In genomic region chr2:9985979-9986447, GRCm38 (mm10) we compare ENCODE assay signal across 10 mouse cellular contexts.
DNase-seq lines count a peak whose midpoint lies in the region; ATAC-seq and TF ChIP-seq lines count a peak whose summit lies in the region.
"Had no signal": no experiment of that assay in that cellular context is flagged by ENCODE, and none has a peak within 500 bp of the region (broad histone marks: within the 10 kb centered on the region; RNA-seq: fewer than 3 reads in every experiment).

No protein-coding gene starts in this region.

- 10% methylated on average over 6 of the region's 6 CpGs for WGBS in forebrain, embryonic 13.5 days
- 26% methylated on average over 6 of the region's 6 CpGs for WGBS in liver, embryonic 13.5 days (ENCODE audit: insufficient replicate concordance)

- no peaks in the 10 kb centered on the region for H3K27me3 ChIP-seq in forebrain, embryonic 13.5 days
- no peaks in the 10 kb centered on the region for H3K27me3 ChIP-seq in liver, embryonic 13.5 days

- H3K27ac ChIP-seq in forebrain, embryonic 13.5 days = no peak overlapping the region
- no peak overlapping the region for H3K27ac ChIP-seq in liver, embryonic 13.5 days
- H3K27ac ChIP-seq in layer of hippocampus, adult 2 months = no peak overlapping the region

- peaks cover 8% of the 10 kb centered on the region for H3K4me1 ChIP-seq in forebrain, embryonic 13.5 days
- H3K4me1 ChIP-seq in liver, embryonic 13.5 days (replicated peaks) = peaks cover 10% of the 10 kb centered on the region

- H3K4me2 ChIP-seq in forebrain, embryonic 13.5 days = no peak overlapping the region
- 0 out of 2 replicates have a peak overlapping the region, but pooled peaks have one; percentile 8 for H3K4me2 ChIP-seq in liver, embryonic 13.5 days

- peak; percentile 48; the same call in 1 of the 2 replicates for ATAC-seq in forebrain, embryonic 13.5 days
- peak; percentile 58; the same call in 1 of the 2 replicates for ATAC-seq in liver, embryonic 13.5 days (ENCODE audit: low read depth)

- H3K36me3 ChIP-seq in forebrain, embryonic 13.5 days (ENCODE audit: poor library complexity, severe bottlenecking) = no peaks in the 10 kb centered on the region
- no peaks in the 10 kb centered on the region for H3K36me3 ChIP-seq in liver, embryonic 13.5 days

- no peak for TF ChIP-seq CTCF in layer of hippocampus, adult 2 months (conservative IDR thresholded peaks at IDR 0.05)

- no peaks in the 10 kb centered on the region for H3K9me3 ChIP-seq in forebrain, embryonic 13.5 days (replicated peaks)
- no peaks in the 10 kb centered on the region for H3K9me3 ChIP-seq in liver, embryonic 13.5 days (replicated peaks)

- H3K4me3 ChIP-seq in forebrain, embryonic 13.5 days = no peak overlapping the region
- no peak overlapping the region for H3K4me3 ChIP-seq in liver, embryonic 13.5 days (replicated peaks)
- H3K4me3 ChIP-seq in layer of hippocampus, adult 2 months = no peak overlapping the region

- peak; percentile 56 for DNase-seq in adrenal gland, postnatal 14 days
- DNase-seq in adrenal gland, adult 18-20 months (ENCODE audit: low spot score in 2 of 2) = no peak
- peak; percentile 78 for DNase-seq in A20 (ENCODE audit: low read depth, low spot score)
- DNase-seq in liver, embryonic 13.5 days = no peak
- no peak for DNase-seq in layer of hippocampus, adult 2 months (ENCODE audit: low spot score in 2 of 2)
- no peak for DNase-seq in frontal cortex, adult 2 months (ENCODE audit: extremely low spot score in 1 of 2, low spot score in 1 of 2)
- DNase-seq in cerebellum, postnatal 25 days = no peak
- DNase-seq: cerebellum, adult 9-11 months; kidney, postnatal 10 days had no signal

- H3K9ac ChIP-seq in forebrain, embryonic 13.5 days = no peak overlapping the region
- H3K9ac ChIP-seq in liver, embryonic 13.5 days = no peak overlapping the region

Comparison
In these comparisons a context has a peak if more than half of its experiments do, and no peak if none do; other contexts are left out.
1. DNase-seq: peak in adrenal gland, postnatal 14 days (single experiment) and A20 (single experiment); none in adrenal gland, adult 18-20 months (0 of 2), liver, embryonic 13.5 days (single experiment), layer of hippocampus, adult 2 months (0 of 2), frontal cortex, adult 2 months (0 of 2) and cerebellum, postnatal 25 days (0 of 2).